Mouse (Mus musculus) ovary, postnatal 10 days (tissue): Measurements from ENCODE around the gene Cdk5r1.

ENCODE experiments used
- DNase-seq: peaks from one replicate; pipeline ENCODE4 v3.0.0; 2022; ENCODE audit warnings: low spot score

The Cdk5r1 gene

DNA sequence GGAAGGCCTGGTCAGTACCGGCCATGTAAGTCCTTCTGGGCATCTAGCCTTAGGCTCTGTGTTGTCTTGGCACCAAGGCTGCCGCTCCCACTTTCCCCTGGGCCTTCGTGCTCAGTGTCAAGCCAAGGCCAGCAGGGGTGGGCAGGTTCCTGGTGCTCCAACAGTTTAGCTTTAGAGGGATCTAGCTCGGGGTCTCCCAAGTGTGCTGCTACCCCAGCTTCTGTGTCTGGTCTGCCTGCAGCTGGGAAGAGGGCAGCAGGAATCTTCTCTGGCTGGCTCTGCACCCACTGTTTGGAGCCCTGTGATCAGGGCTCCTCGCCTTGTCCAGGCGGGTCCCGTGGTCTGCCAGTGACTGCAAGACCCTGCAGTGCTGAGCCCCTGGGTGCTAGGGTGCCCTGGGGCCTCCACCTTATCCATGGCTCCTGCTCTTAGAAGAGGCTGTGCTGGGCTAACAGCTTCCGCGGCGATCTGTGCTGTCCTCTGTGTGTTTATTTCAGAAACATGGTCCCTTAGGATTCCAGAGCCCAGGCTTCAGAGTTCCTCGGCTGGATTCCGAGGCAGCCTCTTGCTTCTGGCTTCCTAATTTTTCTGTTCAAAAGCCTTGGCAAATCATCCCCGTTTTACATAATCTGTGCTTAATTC is 4.7 kb downstream of the Cdk5r1 start:
- DNase-seq, result no peak

DNA sequence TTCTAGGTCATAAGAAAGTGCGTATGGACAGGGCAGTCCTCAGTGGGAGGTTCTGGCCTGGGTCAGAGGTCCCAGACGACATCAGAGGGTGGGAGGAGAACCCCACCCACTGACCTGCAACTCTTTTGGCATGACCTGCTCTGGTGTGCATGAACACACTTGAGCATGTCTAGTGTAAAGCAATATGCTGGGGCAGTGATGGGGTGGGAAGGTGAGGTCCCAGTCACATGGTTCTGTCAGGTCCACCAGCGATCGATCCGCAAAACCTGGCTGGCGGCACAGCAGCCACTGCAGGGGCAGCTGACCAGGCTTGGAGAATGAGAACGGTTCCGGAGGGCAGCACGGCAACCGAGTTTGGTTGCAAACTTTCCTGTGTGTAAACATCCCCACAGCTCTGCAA is 5.5 kb downstream of the Cdk5r1 start:
- DNase-seq, result no peak

DNA sequence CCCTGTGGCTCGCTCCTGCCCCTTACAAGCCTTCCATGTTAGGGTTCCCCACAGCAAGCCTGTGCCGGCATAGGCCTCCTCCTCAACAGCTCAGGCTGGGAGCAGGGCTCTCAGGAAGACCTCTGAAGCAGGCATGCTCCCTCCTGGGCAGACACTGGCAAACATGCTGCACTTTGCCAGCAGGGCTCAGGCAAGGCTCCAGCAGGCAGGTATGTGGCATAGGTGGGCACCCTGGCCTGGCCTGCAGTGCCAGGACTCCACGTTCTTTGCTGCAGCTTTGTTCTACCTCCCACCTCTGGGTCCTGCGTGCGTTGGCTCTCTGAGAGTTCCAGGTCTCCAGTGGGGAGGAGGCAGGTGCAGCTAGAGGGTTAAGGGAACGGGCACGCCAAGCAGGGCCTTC is 6.1 kb downstream of the Cdk5r1 start:
- no peak for DNase-seq

DNA sequence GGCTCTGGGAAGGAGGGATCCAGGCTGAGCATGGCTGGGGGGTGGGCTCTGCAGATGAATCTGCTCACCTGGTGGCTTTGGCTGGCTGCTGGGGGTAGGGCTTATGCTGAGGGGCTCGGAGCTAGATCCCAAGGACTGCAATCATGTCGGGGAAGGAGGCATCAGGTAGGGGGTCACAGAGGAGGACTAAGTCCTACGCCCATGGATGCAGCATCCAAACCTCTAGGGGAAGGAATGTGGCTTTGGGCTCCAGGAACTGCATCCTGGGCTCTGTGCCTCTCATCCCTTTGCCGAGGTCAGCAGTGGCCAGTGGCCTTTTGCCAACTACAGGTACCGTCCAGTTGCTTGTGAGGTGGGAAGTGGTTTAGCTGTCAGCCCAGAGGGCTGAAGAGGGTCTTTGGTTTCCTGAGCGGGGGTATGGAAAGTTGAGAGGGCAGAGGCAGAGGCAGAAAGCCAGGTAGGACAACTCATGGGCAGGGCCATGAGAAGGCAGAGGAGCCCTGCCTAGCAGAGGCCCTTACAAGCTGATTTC is 6.8 kb downstream of the Cdk5r1 start:
- no peak for DNase-seq

DNA sequence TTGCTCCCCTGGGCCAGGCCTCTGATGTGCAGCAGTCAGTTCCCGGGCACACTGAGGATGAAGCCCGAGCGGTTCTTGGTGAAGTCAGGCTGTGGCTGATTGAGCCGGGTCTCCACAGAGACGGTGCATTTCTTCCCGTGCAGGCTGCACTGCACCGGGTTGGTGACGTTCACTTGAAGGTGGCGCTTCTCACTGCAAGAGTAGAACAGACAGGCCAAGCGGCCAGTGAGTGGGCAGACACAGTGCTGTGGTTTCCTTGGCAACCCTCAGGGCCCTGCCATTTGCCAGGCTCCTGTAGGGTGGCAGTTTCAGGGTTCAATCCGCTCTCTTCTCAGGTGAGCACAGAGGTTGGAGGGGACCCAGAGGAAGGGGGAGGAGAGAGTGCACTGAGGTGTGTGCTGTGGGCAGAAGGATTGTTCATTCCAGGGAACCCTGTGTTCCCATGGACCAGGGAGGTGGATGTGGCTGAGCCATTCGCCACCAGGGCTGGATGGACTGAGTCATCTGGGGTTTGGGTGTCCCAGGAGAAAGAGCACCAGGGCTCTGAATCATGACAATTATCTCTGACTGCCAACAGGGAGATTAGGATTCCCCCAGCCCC is 7.5 kb downstream of the Cdk5r1 start:
- DNase-seq, result no peak

DNA sequence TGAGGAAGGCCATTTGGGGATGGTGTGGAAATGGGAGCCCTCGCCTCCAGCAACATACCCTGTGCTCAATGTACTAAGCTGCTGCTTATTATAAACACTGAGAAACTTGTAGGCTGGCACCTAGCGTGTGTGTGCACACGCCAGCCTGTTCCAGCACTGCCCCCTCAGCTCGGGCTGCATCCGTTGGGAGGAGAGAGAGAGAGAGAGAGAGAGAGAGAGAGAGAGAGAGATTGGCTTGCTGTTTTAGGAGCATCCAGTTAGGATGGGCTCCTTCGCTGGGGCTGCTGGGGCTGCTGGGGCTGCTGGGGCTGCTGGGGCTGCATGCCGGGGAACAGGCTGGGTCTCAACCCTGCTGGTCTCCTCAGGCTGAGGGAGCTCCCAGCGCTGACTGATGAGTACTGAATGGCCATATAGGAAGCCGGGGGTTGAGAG is 8.3 kb downstream of the Cdk5r1 start:
- no peak for DNase-seq

DNA sequence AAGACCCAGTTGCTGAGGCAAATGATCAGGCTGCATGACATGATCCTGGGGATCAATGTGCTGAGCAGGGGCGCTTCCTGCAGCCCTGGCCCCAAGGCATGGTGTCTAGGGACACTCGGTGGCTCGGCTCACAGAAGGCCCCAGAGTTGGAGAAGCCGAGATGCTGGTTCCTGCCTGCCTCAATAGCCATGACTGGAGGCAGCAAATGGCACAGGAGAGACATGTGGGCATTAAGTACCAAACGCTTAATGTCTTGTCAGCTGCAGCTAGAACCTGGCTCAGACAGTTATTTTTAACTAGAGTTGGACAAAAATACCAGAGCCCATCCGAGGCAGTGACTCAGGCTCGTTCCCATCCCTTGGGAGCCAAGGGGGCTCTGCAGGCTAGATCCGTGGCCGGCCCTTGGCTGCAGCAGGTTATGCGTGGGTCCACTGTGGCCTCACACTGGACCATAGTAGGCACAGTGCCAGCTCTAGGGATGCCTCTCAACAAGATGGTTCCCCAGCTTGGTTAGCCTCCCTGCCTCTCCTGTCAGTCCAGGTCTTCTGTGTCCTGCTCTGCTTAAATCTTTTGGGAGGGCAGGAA is 8.9 kb downstream of the Cdk5r1 start:
- DNase-seq, result no peak

DNA sequence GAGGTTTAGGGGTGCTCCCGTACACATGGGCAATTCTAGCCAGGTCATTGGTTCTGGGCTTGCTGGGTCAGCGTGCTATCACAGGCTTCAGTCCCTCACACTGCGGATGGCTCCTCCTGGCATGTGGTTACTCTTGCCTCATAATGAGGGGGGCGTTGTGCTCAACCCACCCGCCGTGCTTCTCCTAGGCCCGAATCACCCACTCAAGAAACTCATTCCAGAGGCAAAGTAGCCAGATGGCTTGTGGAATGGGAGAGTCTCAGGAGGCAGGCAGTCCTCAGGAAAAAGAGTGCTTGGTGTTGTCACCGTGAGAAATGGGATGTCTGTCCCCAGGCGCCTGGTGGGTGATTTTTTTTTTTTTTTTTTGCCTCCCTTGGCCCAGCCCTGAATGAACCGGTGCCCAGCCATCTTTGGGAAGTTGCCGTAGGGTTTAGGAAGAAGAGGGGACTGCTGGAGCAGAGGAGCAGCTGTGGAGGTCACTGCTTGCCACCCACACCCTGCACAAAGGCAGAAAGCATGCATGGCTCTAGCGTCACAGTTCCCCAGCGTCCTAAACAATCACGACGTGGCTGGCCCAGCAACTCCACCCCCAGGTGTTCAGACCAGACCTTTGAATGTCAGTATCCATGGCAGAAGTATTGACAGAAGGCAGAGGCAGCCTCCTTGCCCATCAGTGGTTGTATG is 11.2 kb downstream of the Cdk5r1 start:
- DNase-seq, result no peak

DNA sequence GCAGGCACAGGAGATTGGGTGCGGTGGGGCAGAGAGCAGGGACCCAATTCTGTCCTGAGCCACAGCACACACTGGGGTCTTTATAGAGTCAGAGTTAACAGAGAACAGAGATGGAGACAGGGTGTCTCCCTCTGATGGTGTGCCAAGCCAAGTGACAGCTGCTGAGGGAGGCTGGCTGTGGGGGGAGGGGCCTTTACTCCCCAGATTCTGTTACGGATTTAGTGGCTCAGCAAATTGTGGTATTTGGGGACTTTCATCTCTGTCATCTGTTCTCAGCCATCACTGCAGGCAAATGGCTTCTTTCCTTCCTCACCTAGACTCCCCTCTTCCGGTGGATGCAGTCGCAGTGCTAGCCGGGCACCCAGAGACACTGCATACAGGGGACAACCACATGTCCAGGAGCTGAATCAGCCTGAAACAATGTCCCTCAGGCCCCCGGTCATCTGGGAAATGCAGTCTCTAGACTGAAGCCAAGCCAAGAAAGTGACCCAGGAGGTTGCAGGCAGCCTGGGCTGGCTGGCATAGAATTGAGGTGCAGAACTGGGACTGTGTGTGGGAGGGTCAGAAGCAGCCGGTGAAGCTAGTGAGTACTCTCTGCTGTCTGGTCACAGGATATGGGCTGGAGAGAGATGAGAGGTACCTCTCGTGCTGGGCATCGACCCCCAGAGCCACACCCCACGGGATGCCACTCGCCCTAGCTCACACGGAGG is 12.5 kb downstream of the Cdk5r1 start:
- DNase-seq, result no peak

DNA sequence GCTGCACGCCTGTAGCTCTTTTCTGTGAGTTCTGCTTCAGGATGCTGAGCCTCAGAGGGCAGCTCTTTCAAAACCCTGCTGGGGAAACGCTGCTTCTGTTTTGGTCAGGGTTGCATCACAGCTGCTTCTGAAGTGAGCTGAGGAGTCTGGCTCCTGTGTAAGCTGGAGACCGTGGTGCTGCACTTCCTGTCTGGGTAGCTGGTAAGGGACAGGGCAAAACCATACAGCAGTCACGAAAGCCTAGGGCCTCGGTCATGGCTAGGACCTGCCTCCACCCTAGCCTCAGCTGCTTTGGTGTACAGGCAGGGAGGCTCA is 13.0 kb downstream of the Cdk5r1 start:
- no peak for DNase-seq

DNA sequence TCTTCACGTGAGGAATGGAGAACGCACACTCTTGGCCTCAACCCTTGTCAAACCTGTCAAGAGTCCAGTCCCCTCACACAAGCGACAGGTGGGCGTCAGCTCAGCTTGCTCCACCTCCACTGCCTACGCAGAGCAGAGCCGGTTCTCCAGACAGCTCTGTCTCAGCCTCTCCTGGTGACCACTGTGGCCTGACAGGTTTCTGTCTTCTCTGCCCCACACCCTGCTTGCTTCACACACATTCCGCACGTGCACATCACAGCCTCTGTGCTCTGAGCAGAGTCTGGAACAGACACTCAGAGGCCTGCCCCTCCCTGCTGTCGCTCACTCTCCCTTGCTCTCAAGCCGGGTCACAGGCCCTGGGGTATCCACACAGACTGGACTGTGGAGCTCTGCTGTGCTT is 14.0 kb downstream of the Cdk5r1 start:
- DNase-seq, result no peak

DNA sequence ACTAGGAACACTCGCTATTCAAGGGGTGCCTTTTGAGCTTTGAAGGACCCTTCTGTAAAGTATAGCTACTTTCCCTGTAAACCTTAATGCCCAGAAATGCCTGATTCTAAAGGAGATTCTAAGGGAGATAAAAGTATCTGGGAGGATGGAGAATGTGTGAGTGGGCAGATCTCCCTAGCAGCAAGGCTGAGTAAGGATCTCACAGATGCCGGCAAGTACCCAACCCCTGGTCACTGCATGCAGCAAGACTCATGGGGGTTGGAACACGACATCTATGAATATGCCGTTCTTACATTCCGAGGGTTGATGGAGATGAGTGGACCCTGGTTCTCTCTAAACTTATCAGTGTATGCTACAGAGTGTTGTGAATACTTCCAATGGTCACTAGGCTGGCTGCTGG is 16.4 kb downstream of the Cdk5r1 start:
- no peak for DNase-seq

DNA sequence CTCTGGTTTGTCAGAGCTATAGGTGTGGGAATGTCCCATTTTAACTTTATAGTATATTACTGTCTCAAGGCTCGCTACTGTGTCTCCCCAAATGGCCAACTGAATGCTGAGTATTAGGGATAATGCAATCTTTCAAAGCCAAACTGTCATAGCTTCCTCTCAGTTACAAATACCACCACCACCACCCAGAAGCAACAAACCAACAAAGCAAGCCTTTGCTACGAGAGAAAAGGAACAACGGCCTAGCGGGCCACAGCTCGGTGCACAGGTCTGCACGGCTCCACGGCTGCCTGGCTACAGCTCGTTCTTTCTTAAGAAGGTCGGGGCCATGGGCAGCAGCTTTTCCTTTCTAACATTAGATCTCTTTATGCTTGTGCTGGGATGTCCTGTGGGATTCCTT is 18.0 kb downstream of the Cdk5r1 start:
- DNase-seq, result no peak

DNA sequence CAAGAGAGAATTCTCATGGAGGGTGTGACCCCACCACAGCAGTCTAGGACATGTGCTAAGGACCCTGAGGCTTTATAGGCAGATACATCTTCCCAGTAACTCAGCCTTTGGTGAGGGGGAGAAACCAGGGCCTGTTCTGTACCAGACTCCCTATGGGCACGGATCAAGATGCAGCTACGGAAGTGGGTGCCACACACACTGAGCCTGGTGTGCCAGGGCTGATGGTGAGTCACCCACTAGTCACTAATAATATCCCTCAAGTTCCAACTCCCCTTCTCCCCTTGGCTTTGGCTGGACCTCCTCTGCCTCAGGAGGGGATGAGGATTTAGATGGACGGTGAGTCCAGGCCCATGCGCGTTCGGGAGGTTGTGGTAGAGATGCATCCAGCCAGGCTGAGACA is 19.1 kb downstream of the Cdk5r1 start:
- DNase-seq, result no peak

DNA sequence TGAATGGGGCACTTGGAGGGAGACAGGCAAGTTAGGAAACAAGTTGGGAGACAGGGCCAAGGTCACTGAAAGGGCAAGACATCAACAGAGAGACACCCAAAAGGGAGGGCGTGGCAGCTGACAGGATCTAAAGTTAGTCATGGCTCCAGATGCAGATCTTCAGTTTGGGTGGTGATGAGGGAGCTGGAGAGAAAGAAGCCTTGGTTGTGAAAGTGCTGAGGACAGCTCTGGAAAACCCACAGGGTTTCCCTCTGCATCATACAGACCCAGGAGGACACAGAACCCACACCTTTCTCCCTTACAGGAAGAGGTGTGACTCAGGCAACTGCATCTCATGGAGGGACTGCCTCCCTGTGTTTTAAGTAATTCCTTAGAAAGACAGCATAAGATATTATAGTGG is 19.8 kb downstream of the Cdk5r1 start:
- no peak for DNase-seq

DNA sequence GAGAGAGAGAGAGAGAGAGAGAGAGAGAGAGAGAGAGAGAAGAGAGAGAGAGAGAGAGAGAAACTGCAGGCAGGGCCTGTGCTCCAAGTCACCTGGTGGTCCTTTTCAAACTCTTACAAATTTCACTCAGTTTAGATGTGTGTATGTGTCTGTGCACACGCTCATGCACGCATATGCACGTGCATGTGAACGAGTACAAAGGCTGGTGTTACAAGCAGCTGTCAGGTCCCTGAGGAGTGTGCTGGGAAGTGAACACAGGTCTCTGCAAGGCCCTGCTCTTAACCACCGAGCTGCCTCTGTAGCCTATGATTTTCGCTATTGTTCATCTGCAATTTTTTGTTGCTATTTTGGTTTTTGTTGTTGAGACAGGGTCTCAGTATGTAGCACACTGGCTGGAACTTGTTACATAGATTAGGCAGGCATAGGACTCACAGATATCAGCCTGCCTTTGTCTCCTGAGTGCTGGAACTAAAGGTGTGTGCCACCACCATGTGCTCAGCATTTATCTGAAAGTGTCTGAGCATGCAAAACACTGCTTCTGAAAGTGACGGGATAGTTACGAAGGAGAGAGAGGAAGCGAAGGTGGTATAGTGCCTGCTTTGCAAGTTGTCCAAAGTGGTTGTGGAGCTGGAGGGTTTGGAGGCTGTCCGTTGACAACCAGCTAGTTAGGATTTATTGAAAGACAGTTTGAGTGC is 20.5 kb downstream of the Cdk5r1 start:
- no peak for DNase-seq

DNA sequence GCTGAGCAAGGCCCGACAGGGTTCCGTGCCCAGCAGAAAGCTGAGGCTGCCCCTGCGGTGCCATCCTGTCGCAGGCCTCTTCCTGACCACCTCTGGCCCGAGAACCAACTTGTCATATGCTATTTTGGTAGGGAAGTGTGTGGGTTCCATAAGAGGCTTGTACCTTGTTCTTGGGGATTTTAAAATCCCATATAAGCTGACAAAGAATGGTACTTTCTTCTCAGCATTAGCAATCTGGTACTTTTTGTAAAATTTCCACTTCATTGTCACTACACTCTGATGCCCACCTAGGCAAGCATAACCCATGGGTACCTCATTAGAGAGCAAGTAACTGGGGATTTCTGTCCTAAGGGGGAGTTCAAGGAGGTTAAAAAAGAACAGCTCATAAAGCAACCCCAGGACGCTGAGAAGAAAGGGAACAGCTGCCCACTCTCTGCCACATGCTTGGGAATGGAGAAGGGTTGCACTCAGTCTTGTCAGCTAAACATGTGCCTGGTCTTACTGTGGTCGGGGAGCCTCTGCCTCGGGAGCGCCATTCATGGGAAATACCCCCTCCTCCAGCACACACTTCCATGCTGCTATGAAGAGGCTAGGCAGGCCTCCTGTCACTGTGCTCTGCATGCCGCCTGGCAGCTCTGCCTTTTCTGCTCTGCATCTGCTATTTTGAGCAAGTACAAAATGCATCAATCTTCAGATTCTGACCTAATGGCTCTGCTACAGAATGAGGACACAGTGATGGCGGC is 21.7 kb downstream of the Cdk5r1 start:
- no peak for DNase-seq

DNA sequence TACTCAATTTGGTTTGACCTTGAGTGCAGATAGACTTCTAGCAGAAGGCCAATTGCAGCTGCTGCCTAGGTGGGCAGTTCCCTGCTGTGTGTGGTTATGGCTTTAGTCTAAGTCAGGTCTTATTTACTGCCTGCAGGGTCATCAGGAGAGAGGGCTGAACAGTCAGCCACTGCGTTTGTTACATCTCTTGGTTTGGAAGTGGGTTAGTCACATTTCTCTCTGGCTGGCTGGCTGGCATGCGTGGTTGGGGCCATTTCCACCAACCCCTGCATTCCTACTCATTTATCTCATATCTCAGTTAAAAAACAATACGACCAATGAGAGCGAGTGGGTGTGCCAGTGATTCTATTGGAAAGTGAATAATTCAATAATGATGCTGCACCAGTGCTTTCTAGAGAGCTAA is 22.7 kb downstream of the Cdk5r1 start:
- no peak for DNase-seq

DNA sequence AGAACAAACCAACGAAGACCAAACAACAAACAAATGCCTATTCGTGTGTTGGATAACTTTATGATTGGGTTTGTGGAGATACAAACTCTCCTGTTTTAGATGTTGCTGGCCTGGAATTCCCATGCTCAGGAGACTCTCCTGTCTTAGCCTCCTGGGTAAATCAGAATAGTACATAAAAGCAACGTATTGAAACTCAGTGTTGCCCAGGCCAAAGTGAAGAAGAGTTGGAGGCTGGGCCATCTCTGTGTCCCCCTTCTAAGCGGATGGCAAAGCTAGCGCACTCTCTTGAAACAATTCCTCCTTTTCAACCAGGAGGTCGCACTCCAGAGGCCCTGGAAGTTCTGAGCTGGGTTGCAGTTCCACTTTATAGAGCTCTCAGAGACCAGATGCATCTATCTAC is 26.5 kb downstream of the Cdk5r1 start:
- DNase-seq, result no peak

DNA sequence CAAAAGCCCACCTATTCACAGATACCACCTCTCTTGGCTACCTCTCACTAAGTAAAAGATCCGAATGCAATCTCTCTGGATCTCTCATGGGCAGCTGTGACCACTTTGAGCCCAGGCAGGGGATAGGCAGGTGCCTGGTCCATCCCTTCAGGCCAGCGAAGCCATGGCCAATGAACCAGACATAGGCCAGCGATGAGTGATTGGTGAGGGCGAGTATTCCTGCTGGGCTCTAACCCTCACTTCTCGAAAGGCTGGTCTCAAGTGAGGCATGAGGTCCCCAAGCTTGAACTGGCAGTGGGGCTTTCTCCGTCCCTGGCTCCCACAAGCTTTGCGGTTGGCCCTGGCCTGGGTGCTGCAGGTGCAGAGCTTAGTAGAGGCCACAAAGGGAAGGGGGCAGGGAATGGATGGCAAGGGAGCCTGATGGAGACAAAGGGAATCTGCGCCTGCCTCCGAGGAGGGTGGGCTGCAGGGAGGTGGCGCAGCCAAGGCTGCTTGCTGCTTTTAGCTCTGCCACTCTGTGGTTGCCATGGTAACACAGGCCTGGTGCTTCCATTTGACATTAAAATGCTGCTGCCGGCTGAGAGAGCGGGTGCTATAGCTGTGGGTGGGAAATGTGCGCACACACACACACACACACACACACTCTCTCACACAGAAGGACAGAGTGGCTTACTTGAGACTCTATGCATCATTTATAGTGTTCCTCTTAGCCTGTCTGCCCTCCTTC is 27.1 kb downstream of the Cdk5r1 start:
- DNase-seq, result no peak
